Mouse (Mus musculus): Measurements from ENCODE around the gene Pdha1. TPM values are rescaled to one million over a fixed set of nuclear protein-coding genes. Genes with fewer than 3 reads are reported as not detected.

The Pdha1 gene
- polyA plus RNA-seq, 1 experiment from 2014 or later = 147 TPM

Other genes with a start within 250 kb of the Pdha1 start
- 0.18 and 0.32 TPM in 2 replicates for gene Map3k15, start 150.0 kb downstream of the Pdha1 start, polyA plus RNA-seq (2014; fragmentation: Nextera tagmentation; extraction: Ambion mirVana)

Data from hindbrain, embryonic 14.5 days (tissue).